In genomic region chr1:193326456-193327145, GRCm38 (mm10) we compare ENCODE assay signal across 9 mouse cellular contexts. TPM values are rescaled to one million over a fixed set of nuclear protein-coding genes. Genes with fewer than 3 reads are reported as not detected.
DNase-seq lines count a peak whose midpoint lies in the region; ATAC-seq and TF ChIP-seq lines count a peak whose summit lies in the region.
"Had no signal": no experiment of that assay in that cellular context is flagged by ENCODE, and none has a peak within 500 bp of the region (broad histone marks: within the 10 kb centered on the region; RNA-seq: fewer than 3 reads in every experiment).

No protein-coding gene starts in this region.

- POLR2A ChIA-PET in Patski (lab: Charles Lee) = interaction anchor here (0.5 kb wide), 1 partner anchor 149 kb away, joined by 4 read pairs; no protein-coding TSS in a partner anchor

- in situ Hi-C loops in Patski (cut with MboI; ENCODE audit: low pct_unique_long_range_greater_than_20kb) = loop anchor here (5.0 kb wide), 1 partner anchor 74 kb away; no protein-coding TSS in a partner anchor

- intact Hi-C loops in heart, postnatal 25 days (cut with DNase I) = loop anchor here (5.0 kb wide), 1 partner anchor 41 kb away; no protein-coding TSS in a partner anchor
- intact Hi-C loops in left cerebral cortex, postnatal 4 days (cut with DNase I) = no loop called here

- no peak for TF ChIP-seq CTCF in Patski (IDR thresholded peaks at IDR 0.05)
- peak; percentile 61 for TF ChIP-seq CTCF in intestine, postnatal 0 days (IDR thresholded peaks at IDR 0.05; ENCODE audit: low read depth)

- H3K27ac ChIP-seq in heart, embryonic 15.5 days = no peak overlapping the region
- H3K27ac ChIP-seq in intestine, postnatal 0 days (ENCODE audit: low read depth, low read length) = no peak overlapping the region
- H3K27ac ChIP-seq in liver, embryonic 13.5 days = peak overlapping the region; percentile 47; the same call in 1 of the 2 replicates

- H3K9ac ChIP-seq in heart, embryonic 15.5 days = no peak overlapping the region
- no peak overlapping the region for H3K9ac ChIP-seq in intestine, postnatal 0 days (ENCODE audit: low read depth, low read length)
- H3K9ac ChIP-seq in liver, embryonic 13.5 days = no peak overlapping the region

- H3K9me3 ChIP-seq in heart, embryonic 15.5 days (replicated peaks) = no peaks in the 10 kb centered on the region
- H3K9me3 ChIP-seq in intestine, postnatal 0 days (ENCODE audit: control insufficient read depth) = no peaks in the 10 kb centered on the region
- no peaks in the 10 kb centered on the region for H3K9me3 ChIP-seq in liver, embryonic 13.5 days (replicated peaks)

- H3K27me3 ChIP-seq in heart, embryonic 15.5 days = no peaks in the 10 kb centered on the region
- no peaks in the 10 kb centered on the region for H3K27me3 ChIP-seq in Patski
- no peaks in the 10 kb centered on the region for H3K27me3 ChIP-seq in intestine, postnatal 0 days (replicated peaks; ENCODE audit: control insufficient read depth, insufficient read depth, low read length)
- no peaks in the 10 kb centered on the region for H3K27me3 ChIP-seq in liver, embryonic 13.5 days

- no peak overlapping the region for H3K4me3 ChIP-seq in heart, embryonic 15.5 days
- no peak overlapping the region for H3K4me3 ChIP-seq in intestine, postnatal 0 days (ENCODE audit: low read depth, low read length)
- H3K4me3 ChIP-seq in liver, embryonic 13.5 days (replicated peaks) = no peak overlapping the region
- H3K4me3 ChIP-seq: erythroblast, embryonic 14.5 days had no signal

- WGBS in heart, embryonic 15.5 days = 53% methylated on average over 7 of the region's 7 CpGs
- WGBS in intestine, postnatal 0 days = 53% methylated on average over 7 of the region's 7 CpGs
- WGBS in liver, embryonic 13.5 days (ENCODE audit: insufficient replicate concordance) = 52% methylated on average over 7 of the region's 7 CpGs

- CTCF ChIA-PET in Patski (lab: Charles Lee) = interaction anchor here (0.6 to 17.8 kb wide), 12 partner anchors 10 to 142 kb away, joined by 3 to 297 read pairs (median 3); partner anchors contain the start of gene Camk1g

- peak; percentile 27; the same call in 1 of the 2 replicates for ATAC-seq in heart, embryonic 15.5 days (replicated peaks; ENCODE audit: insufficient number of reproducible peaks, insufficient read depth, low FRiP score, low read depth)
- peak; percentile 93 for ATAC-seq in Patski
- peak; percentile 64 for ATAC-seq in intestine, postnatal 0 days
- peak; percentile 74 for ATAC-seq in liver, embryonic 13.5 days (ENCODE audit: low read depth)
- ATAC-seq: midbrain, embryonic 16.5 days had no signal

- no peaks in the 10 kb centered on the region for H3K36me3 ChIP-seq in heart, embryonic 15.5 days
- no peaks in the 10 kb centered on the region for H3K36me3 ChIP-seq in intestine, postnatal 0 days (ENCODE audit: control insufficient read depth, insufficient read depth)
- H3K36me3 ChIP-seq in liver, embryonic 13.5 days = no peaks in the 10 kb centered on the region

- H3K4me2 ChIP-seq in heart, embryonic 15.5 days = no peak overlapping the region
- no peak overlapping the region for H3K4me2 ChIP-seq in intestine, postnatal 0 days (replicated peaks; ENCODE audit: low read depth)
- H3K4me2 ChIP-seq in liver, embryonic 13.5 days = no peak overlapping the region

- no peak for DNase-seq in heart, postnatal 25 days (ENCODE audit: low spot score)
- peak; percentile 82 for DNase-seq in Patski (ENCODE audit: low read depth, low spot score)
- no peak for DNase-seq in liver, embryonic 13.5 days
- no peak for DNase-seq in ovary, postnatal 36 days (ENCODE audit: low spot score)
- no peak for DNase-seq in left cerebral cortex, postnatal 4 days

- H3K4me1 ChIP-seq in heart, embryonic 15.5 days (replicated peaks) = peaks cover 20% of the 10 kb centered on the region
- H3K4me1 ChIP-seq in intestine, postnatal 0 days (replicated peaks; ENCODE audit: control insufficient read depth, insufficient read depth, low read length) = no peaks in the 10 kb centered on the region; the same call in 1 of the 2 replicates
- H3K4me1 ChIP-seq in liver, embryonic 13.5 days (replicated peaks) = 0 out of 2 replicates have a peak, but pooled peaks cover 8% of the 10 kb centered on the region

RNA-seq across cellular contexts. Expression of gene Camk1g, which starts 43.5 kb away (rescaled TPM):
- 11.5 and 13.3 TPM in 2 replicates for polyA plus RNA-seq in heart, embryonic 15.5 days (2015; fragmentation: Nextera tagmentation; extraction: Ambion mirVana)
- total RNA-seq in heart, postnatal 25 days (2021) = under 1 TPM; 0.39 to 0.62 TPM
- 0.69 TPM for polyA plus RNA-seq in Patski (2021)
- 0.93 and 1.0 TPM in 2 replicates for polyA plus RNA-seq in intestine, postnatal 0 days (2015; fragmentation: Nextera tagmentation; extraction: Ambion mirVana)
- 0.35 and 0.59 TPM in 2 replicates for polyA plus RNA-seq in liver, embryonic 13.5 days (2015; fragmentation: Nextera tagmentation; extraction: Ambion mirVana)
- total RNA-seq in left cerebral cortex, postnatal 4 days (2021) = 10 to 100 TPM; 36.4 to 39.0 TPM
- polyA plus RNA-seq: erythroblast, embryonic 14.5 days had no signal

RNA-seq across cellular contexts. Expression of gene G0s2, which starts 53.6 kb away (rescaled TPM):
- polyA plus RNA-seq in heart, embryonic 15.5 days (2015; fragmentation: Nextera tagmentation; extraction: Ambion mirVana) = 103 and 106 TPM in 2 replicates
- total RNA-seq in heart, postnatal 25 days (2021) = 10 to 100 TPM; 64.5 to 74.4 TPM
- not detected for polyA plus RNA-seq in Patski (2021)
- polyA plus RNA-seq in intestine, postnatal 0 days (2015; fragmentation: Nextera tagmentation; extraction: Ambion mirVana) = 10.1 and 11.7 TPM in 2 replicates
- 40.3 and 43.2 TPM in 2 replicates for polyA plus RNA-seq in liver, embryonic 13.5 days (2015; fragmentation: Nextera tagmentation; extraction: Ambion mirVana)
- 1 to 10 TPM; 3.1 to 3.7 TPM for total RNA-seq in left cerebral cortex, postnatal 4 days (2021)

Comparison
In these comparisons a context has a peak if more than half of its experiments do, and no peak if none do; other contexts are left out.
1. ATAC-seq: peak in every context shown above with its lines; median percentile 93 in Patski; 74 in liver, embryonic 13.5 days; 64 in intestine, postnatal 0 days; 27 in heart, embryonic 15.5 days.
2. RNA of gene G0s2, which starts 53.6 kb away (polyA plus RNA-seq): 103 to 106 TPM in heart, embryonic 15.5 days, 40.3 to 43.2 TPM in liver, embryonic 13.5 days and 10.1 to 11.7 TPM in intestine, postnatal 0 days; not detected in Patski (single experiment); every median in the first group is over 10 times any median in the second.